Comparison of ENCODE assay signal across 15 mouse cellular contexts in genomic region chr5:45572816-45573215, GRCm38 (mm10). TPM values are rescaled to one million over a fixed set of nuclear protein-coding genes. Genes with fewer than 3 reads are reported as not detected.
DNase-seq lines count a peak whose midpoint lies in the region; ATAC-seq lines count a peak whose summit lies in the region.
"Had no signal": no experiment of that assay in that cellular context is flagged by ENCODE, and none has a peak within 500 bp of the region (broad histone marks: within the 10 kb centered on the region; RNA-seq: fewer than 3 reads in every experiment).

No protein-coding gene starts in this region.

- H3K4me3 ChIP-seq in kidney, embryonic 16.5 days (ENCODE audit: low read length): no peak overlapping the region
- no peak overlapping the region for H3K4me3 ChIP-seq in neural tube, embryonic 11.5 days (ENCODE audit: low read depth, low read length)
- H3K4me3 ChIP-seq in forebrain, embryonic 14.5 days (ENCODE audit: low read depth, low read length): no peak overlapping the region
- H3K4me3 ChIP-seq in hindbrain, embryonic 16.5 days (ENCODE audit: low read length): no peak overlapping the region
- H3K4me3 ChIP-seq: embryonic facial prominence, embryonic 15.5 days; myocyte had no signal

- peak overlapping the region; percentile 47; the same call in 1 of the 2 replicates for H3K27ac ChIP-seq in kidney, embryonic 16.5 days (ENCODE audit: low read length)
- H3K27ac ChIP-seq in neural tube, embryonic 11.5 days (ENCODE audit: low read depth, low read length): no peak overlapping the region
- H3K27ac ChIP-seq in forebrain, embryonic 14.5 days (ENCODE audit: low read depth, low read length): no peak overlapping the region
- no peak overlapping the region for H3K27ac ChIP-seq in hindbrain, embryonic 16.5 days (ENCODE audit: low read depth, low read length)
- H3K27ac ChIP-seq: embryonic facial prominence, embryonic 15.5 days; hindbrain, postnatal 0 days had no signal

- H3K9ac ChIP-seq in kidney, embryonic 16.5 days (replicated peaks; ENCODE audit: low read length): no peak overlapping the region
- H3K9ac ChIP-seq in neural tube, embryonic 11.5 days (ENCODE audit: low read length): no peak overlapping the region
- no peak overlapping the region for H3K9ac ChIP-seq in forebrain, embryonic 14.5 days (ENCODE audit: low read length)
- H3K9ac ChIP-seq in hindbrain, embryonic 16.5 days (ENCODE audit: low read depth, low read length): no peak overlapping the region
- H3K9ac ChIP-seq: embryonic facial prominence, embryonic 15.5 days had no signal

- H3K36me3 ChIP-seq in kidney, embryonic 16.5 days (ENCODE audit: insufficient read depth, low read length): no peaks in the 10 kb centered on the region
- H3K36me3 ChIP-seq in neural tube, embryonic 11.5 days (ENCODE audit: control insufficient read depth, insufficient read depth, low read length): no peaks in the 10 kb centered on the region
- no peaks in the 10 kb centered on the region for H3K36me3 ChIP-seq in forebrain, embryonic 14.5 days (ENCODE audit: control insufficient read depth, insufficient read depth, low read length)
- no peaks in the 10 kb centered on the region for H3K36me3 ChIP-seq in hindbrain, embryonic 16.5 days (ENCODE audit: control insufficient read depth, insufficient read depth, low read length)
- H3K36me3 ChIP-seq: embryonic facial prominence, embryonic 15.5 days had no signal

- H3K4me2 ChIP-seq in kidney, embryonic 16.5 days (replicated peaks; ENCODE audit: low read depth, low read length): no peak overlapping the region
- no peak overlapping the region for H3K4me2 ChIP-seq in neural tube, embryonic 11.5 days (ENCODE audit: low read depth)
- H3K4me2 ChIP-seq in forebrain, embryonic 14.5 days (ENCODE audit: low read length): no peak overlapping the region
- no peak overlapping the region for H3K4me2 ChIP-seq in hindbrain, embryonic 16.5 days (ENCODE audit: low read length)
- H3K4me2 ChIP-seq: embryonic facial prominence, embryonic 15.5 days; midbrain, embryonic 11.5 days had no signal

- H3K9me3 ChIP-seq in kidney, embryonic 16.5 days (ENCODE audit: low read length): no peaks in the 10 kb centered on the region
- H3K9me3 ChIP-seq in neural tube, embryonic 11.5 days (ENCODE audit: control insufficient read depth, low read length): no peaks in the 10 kb centered on the region
- H3K9me3 ChIP-seq in forebrain, embryonic 14.5 days (replicated peaks; ENCODE audit: control insufficient read depth, low read length): no peaks in the 10 kb centered on the region
- no peaks in the 10 kb centered on the region for H3K9me3 ChIP-seq in hindbrain, embryonic 16.5 days (ENCODE audit: control insufficient read depth, low read length)
- H3K9me3 ChIP-seq: embryonic facial prominence, embryonic 15.5 days had no signal

- 5% methylated on average over 5 of the region's 5 CpGs for WGBS in kidney, embryonic 16.5 days
- 5% methylated on average over 5 of the region's 5 CpGs for WGBS in neural tube, embryonic 11.5 days
- 69% methylated on average over 5 of the region's 5 CpGs for WGBS in forebrain, embryonic 14.5 days
- 35% methylated on average over 5 of the region's 5 CpGs for WGBS in hindbrain, embryonic 16.5 days

- no peaks in the 10 kb centered on the region for H3K4me1 ChIP-seq in kidney, embryonic 16.5 days (ENCODE audit: insufficient read depth, low read length)
- H3K4me1 ChIP-seq in neural tube, embryonic 11.5 days (ENCODE audit: control insufficient read depth, insufficient read depth, low read length): peaks cover 6% of the 10 kb centered on the region
- no peaks in the 10 kb centered on the region for H3K4me1 ChIP-seq in forebrain, embryonic 14.5 days (ENCODE audit: control insufficient read depth, insufficient read depth, low read length)
- no peaks in the 10 kb centered on the region for H3K4me1 ChIP-seq in hindbrain, embryonic 16.5 days (ENCODE audit: control insufficient read depth, insufficient read depth, low read depth, low read length)
- H3K4me1 ChIP-seq: embryonic facial prominence, embryonic 15.5 days had no signal

- peak; percentile 39 for DNase-seq in adrenal gland, postnatal 14 days
- DNase-seq in embryo, embryonic 11.5 days (ENCODE audit: low read depth, low spot score): peak; percentile 36
- peak; percentile 55 for DNase-seq in neural tube, embryonic 11.5 days (ENCODE audit: low spot score)
- DNase-seq in forebrain, embryonic 14.5 days (ENCODE audit: low spot score): no peak
- no peak for DNase-seq in cerebellum, postnatal 10 days
- DNase-seq: cerebellum, adult 9-11 months; lung, postnatal 10 days; retina, postnatal 1 day had no signal

- no peaks in the 10 kb centered on the region for H3K27me3 ChIP-seq in kidney, embryonic 16.5 days (ENCODE audit: insufficient read depth, low read length)
- no peaks in the 10 kb centered on the region for H3K27me3 ChIP-seq in neural tube, embryonic 11.5 days (ENCODE audit: control insufficient read depth, insufficient read depth, low read length)
- H3K27me3 ChIP-seq in forebrain, embryonic 14.5 days (replicated peaks; ENCODE audit: control insufficient read depth, insufficient read depth, low read length): no peaks in the 10 kb centered on the region
- no peaks in the 10 kb centered on the region for H3K27me3 ChIP-seq in hindbrain, embryonic 16.5 days (replicated peaks; ENCODE audit: control insufficient read depth, insufficient read depth, low read length)
- H3K27me3 ChIP-seq: embryonic facial prominence, embryonic 15.5 days had no signal

- ATAC-seq in kidney, embryonic 16.5 days (ENCODE audit: low FRiP score, low TSS enrichment): peak; percentile 85
- ATAC-seq in neural tube, embryonic 11.5 days (ENCODE audit: insufficient read depth, low FRiP score, low TSS enrichment): peak; percentile 80
- no peak for ATAC-seq in forebrain, embryonic 14.5 days
- no peak for ATAC-seq in hindbrain, embryonic 16.5 days
- ATAC-seq: forebrain, embryonic 16.5 days; hindbrain, postnatal 0 days had no signal

RNA-seq across cellular contexts. Expression of gene Med28, which starts 52.8 kb away (rescaled TPM):
- 75.0 and 75.8 TPM in 2 replicates for total RNA-seq in adrenal gland, postnatal 14 days (2021)
- polyA plus RNA-seq in kidney, embryonic 16.5 days (2015; fragmentation: Nextera tagmentation; extraction: Ambion mirVana): 292 and 293 TPM in 2 replicates
- 281 and 285 TPM in 2 replicates for polyA plus RNA-seq in neural tube, embryonic 11.5 days (2014; fragmentation: Nextera tagmentation; extraction: Ambion mirVana)
- 342 and 363 TPM in 2 replicates for polyA plus RNA-seq in forebrain, embryonic 14.5 days (2014; fragmentation: Nextera tagmentation; extraction: Ambion mirVana)
- polyA plus RNA-seq in hindbrain, embryonic 16.5 days (2015; fragmentation: Nextera tagmentation; extraction: Ambion mirVana): 243 and 250 TPM in 2 replicates

Comparison
In these comparisons a context has a peak if more than half of its experiments do, and no peak if none do; other contexts are left out.
1. DNase-seq: peak in adrenal gland, postnatal 14 days (single experiment), embryo, embryonic 11.5 days (single experiment) and neural tube, embryonic 11.5 days (single experiment); none in forebrain, embryonic 14.5 days (single experiment) and cerebellum, postnatal 10 days (0 of 2).
2. ATAC-seq: peak in kidney, embryonic 16.5 days (single experiment) and neural tube, embryonic 11.5 days (single experiment); none in forebrain, embryonic 14.5 days (single experiment) and hindbrain, embryonic 16.5 days (single experiment).